Mouse (Mus musculus) heart, embryonic 15.5 days (tissue): ENCODE data around the gene Myo15b. TPM values are rescaled to one million over a fixed set of nuclear protein-coding genes. Genes with fewer than 3 reads are reported as not detected.

Experiments
- ATAC-seq: fragments of 200-750 bp; cut with Nextera tagmentation; replicated peaks from 2 replicates; pipeline ENCODE4 v1.8.0; 2017; ENCODE audit warnings: low read depth, moderate TSS enrichment; ENCODE audit not compliant: insufficient number of reproducible peaks, insufficient read depth, low FRiP score
- H3K27ac ChIP-seq: fragments of 300-500 bp; sonication (generic); 2 replicates; pipeline ENCODE4 v1.5.1; 2015; ENCODE audit warnings: mild to moderate bottlenecking, inconsistent platforms
- H3K27me3 ChIP-seq: fragments of 300-500 bp; sonication (generic); 2 replicates; pipeline ENCODE4 v1.6.1; 2015; ENCODE audit warnings: inconsistent platforms
- H3K36me3 ChIP-seq: fragments of 300-500 bp; sonication (generic); 2 replicates; pipeline ENCODE4 v1.6.1; 2015; ENCODE audit warnings: mild to moderate bottlenecking, inconsistent platforms
- H3K4me1 ChIP-seq: fragments of 300-500 bp; sonication (generic); replicated peaks from 2 replicates; pipeline ENCODE4 v1.6.1; 2015; ENCODE audit warnings: inconsistent platforms
- H3K4me2 ChIP-seq: fragments of 300-500 bp; sonication (generic); 2 replicates; pipeline ENCODE4 v1.6.1; 2015; ENCODE audit warnings: inconsistent platforms, mild to moderate bottlenecking, moderate library complexity
- H3K4me3 ChIP-seq: fragments of 300-500 bp; sonication (generic); 2 replicates; pipeline ENCODE4 v1.5.1; 2015; ENCODE audit warnings: mild to moderate bottlenecking, inconsistent platforms
- H3K9ac ChIP-seq: fragments of 300-500 bp; sonication (generic); 2 replicates; pipeline ENCODE4 v1.6.1; 2015; ENCODE audit warnings: mild to moderate bottlenecking, inconsistent platforms
- H3K9me3 ChIP-seq: fragments of 300-500 bp; sonication (generic); replicated peaks from 2 replicates; pipeline ENCODE4 v1.6.1; 2016; ENCODE audit warnings: inconsistent platforms
- WGBS: fragments of 180-500 bp; shearing (Covaris S2); methylation state at CpG from one replicate; pipeline ENCODE4 v1.1.7; 2015; ENCODE audit warnings: mixed read lengths; 5-methylcytosine and 5-hydroxymethylcytosine counted together
- polyA plus RNA-seq: library from polyadenylated mRNA; unstranded; fragments of >200 nt; fragmentation: Nextera tagmentation; extraction: Ambion mirVana; gene quantifications from 2 replicates; pipeline ENCODE4 v1.2.1, GENCODE M21; 2015

The Myo15b gene
- 0.16 TPM in 2 replicates for polyA plus RNA-seq

DNA sequence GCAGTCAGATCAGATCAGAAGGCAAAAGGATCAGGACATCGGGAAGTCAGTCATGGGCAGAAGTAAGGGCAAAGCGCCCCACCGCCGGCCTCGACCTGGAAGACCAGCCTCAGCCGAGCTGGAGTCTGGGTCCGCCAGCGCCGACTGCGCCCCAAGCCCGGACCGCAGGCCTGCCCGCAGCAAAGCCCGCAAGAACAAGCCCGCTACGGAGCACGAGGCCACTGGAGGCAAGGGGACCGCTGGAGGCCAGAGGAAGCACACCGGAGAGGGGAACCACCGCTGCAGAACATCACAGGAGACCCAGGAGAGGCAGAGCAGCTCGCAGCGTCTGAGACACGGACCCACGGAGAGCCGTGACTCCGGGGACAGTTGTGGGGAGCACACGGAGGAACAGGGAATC is at the start of gene Myo15b:
Gene Myo15b, plus strand, starts transcription at position 53 of the 400 bp plus-strand sequence.
- peaks cover 56% of the 10 kb centered on the region for H3K27me3 ChIP-seq
- H3K27ac ChIP-seq: no peak within 1 kb of the TSS

GRCm38 (mm10) chr11:115808696-115809310 is 49.4 kb upstream of the Myo15b start:
- peak; percentile 28 for ATAC-seq
- Histone ChIP-seq H3K36me3 (peaks cover 38% of the 10 kb centered on the region), H3K4me1 (peaks cover 68% of the 10 kb centered on the region), H3K4me3 (peak overlapping the region; percentile 95), H3K9me3 (no peaks in the 10 kb centered on the region), H3K27me3 (no peaks in the 10 kb centered on the region), H3K9ac (peak overlapping the region; percentile 92), H3K27ac (peak overlapping the region; percentile 93), H3K4me2 (peak overlapping the region; percentile 96)
- 15% methylated on average over 10 of the region's 10 CpGs for WGBS

More for the DNA sequence above, at the start of gene Myo15b:
- peak within 1 kb of the TSS; percentile 48 for H3K9ac ChIP-seq
- H3K4me2 ChIP-seq: peak within 1 kb of the TSS; percentile 78
- 15% methylated on average over 27 of the region's 27 CpGs for WGBS
- peak within 1 kb of the TSS; percentile 52 for H3K4me3 ChIP-seq
- no peaks in the 10 kb centered on the region for H3K9me3 ChIP-seq
- no peak for ATAC-seq
- H3K4me1 ChIP-seq: peaks cover 22% of the 10 kb centered on the region
- 0 out of 2 replicates have a peak, but pooled peaks cover 16% of the 10 kb centered on the region for H3K36me3 ChIP-seq

GRCm38 (mm10) chr11:115809311-115809781 is 48.9 kb upstream of the Myo15b start:
- Histone ChIP-seq H3K4me1 (peaks cover 72% of the 10 kb centered on the region), H3K36me3 (peaks cover 35% of the 10 kb centered on the region), H3K4me2 (peak overlapping the region; percentile 96), H3K27ac (peak overlapping the region; percentile 93), H3K27me3 (no peaks in the 10 kb centered on the region), H3K9me3 (no peaks in the 10 kb centered on the region), H3K4me3 (peak overlapping the region; percentile 95), H3K9ac (peak overlapping the region; percentile 92)
- ATAC-seq: peak; percentile 33
- WGBS: 55% methylated on average over 8 of the region's 8 CpGs

DNA sequence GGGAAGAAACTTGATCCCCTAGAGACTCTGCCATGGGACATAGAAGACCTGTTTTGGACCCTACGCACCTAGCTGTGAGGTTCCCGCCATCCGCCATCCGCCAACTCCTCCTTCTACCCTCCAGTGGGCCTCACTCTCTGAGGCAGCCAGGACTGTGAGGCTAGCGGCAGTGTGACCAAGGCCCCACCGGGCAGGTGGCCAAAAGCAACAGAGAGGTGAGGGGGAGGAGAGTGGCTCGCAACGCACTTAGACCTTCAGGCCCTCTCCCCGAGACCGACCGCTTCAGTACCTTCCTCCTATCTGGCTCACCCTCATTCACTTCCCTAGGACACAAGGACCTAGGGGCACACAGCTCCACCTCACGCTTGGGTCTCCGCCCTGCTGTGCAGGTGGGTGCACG is 47.8 kb upstream of the Myo15b start:
- Histone ChIP-seq H3K9ac (peak overlapping the region; percentile 92), H3K27me3 (no peaks in the 10 kb centered on the region), H3K4me1 (peaks cover 77% of the 10 kb centered on the region), H3K9me3 (no peaks in the 10 kb centered on the region), H3K4me3 (peak overlapping the region; percentile 95), H3K36me3 (peaks cover 24% of the 10 kb centered on the region), H3K27ac (peak overlapping the region; percentile 93), H3K4me2 (peak overlapping the region; percentile 96)
- WGBS: 21% methylated on average over 14 of the region's 14 CpGs
- ATAC-seq: no peak

DNA sequence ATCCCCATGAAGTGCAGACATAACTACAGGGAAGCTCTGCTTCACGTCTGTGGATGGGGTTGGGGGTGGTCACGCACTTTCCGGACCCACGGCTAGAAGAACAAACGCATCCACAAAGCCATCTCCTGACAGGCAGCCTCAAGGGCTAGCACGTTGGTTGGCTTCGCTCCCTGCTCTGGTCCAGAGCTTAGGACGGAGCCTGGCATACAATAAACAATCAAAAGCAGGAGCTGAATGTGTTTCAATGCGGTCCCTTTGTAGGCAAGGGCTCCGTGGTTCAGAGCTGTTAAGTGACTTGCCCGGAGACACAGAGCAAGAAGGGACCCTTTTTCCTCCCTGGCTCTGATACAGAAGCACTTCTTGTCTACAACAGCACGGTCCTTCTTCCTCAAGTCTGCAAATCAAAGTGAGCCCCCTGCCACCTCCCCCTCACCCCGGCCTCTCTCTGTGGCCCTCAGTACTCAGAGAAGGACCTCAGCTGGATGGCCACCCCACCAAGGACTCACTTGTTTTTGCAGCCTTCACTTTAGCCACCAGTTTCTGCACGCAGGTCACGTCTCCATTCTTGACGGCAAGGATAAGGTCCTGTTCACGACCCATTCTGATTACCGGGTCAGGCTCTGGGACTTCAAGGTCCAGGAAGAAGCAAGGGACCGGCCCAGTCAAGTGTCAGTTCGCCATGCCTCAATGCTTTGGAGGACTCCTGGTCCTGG is 46.7 kb upstream of the Myo15b start:
- WGBS: 59% methylated on average over 20 of the region's 20 CpGs
- Histone ChIP-seq H3K9me3 (no peaks in the 10 kb centered on the region), H3K27ac (peak overlapping the region; percentile 93), H3K4me1 (peaks cover 79% of the 10 kb centered on the region), H3K4me2 (peak overlapping the region; percentile 96), H3K4me3 (peak overlapping the region; percentile 95), H3K27me3 (no peaks in the 10 kb centered on the region), H3K36me3 (peaks cover 18% of the 10 kb centered on the region), H3K9ac (peak overlapping the region; percentile 92)
- no peak for ATAC-seq

DNA sequence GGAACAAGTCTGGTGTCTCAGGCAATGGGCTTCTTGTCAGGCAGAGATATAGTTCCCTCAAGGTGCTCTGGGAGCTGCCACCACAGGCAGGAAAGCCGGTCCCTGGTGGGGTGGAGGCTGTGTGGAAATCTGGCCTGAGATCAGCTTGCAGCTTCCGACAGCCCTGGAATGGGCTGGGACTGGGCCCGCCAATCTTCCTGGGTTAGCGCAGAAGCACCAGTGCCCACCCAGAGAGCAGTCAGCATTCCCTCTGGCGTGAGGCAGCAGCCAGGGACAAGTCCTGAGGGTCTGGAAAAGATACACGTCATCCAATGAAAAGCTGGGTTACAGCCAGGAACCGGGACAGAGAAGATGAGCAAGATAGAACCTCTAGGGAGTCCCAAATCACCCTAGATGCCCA is 46.1 kb upstream of the Myo15b start:
- peak overlapping the region; percentile 95 for H3K4me3 ChIP-seq
- H3K27ac ChIP-seq: peak overlapping the region; percentile 93
- peak overlapping the region; percentile 92 for H3K9ac ChIP-seq
- H3K9me3 ChIP-seq: no peaks in the 10 kb centered on the region
- ATAC-seq: no peak
- WGBS: 8% methylated on average over 7 of the region's 7 CpGs
- H3K36me3 ChIP-seq: peaks cover 17% of the 10 kb centered on the region; the same call in 1 of the 2 replicates
- peak overlapping the region; percentile 96 for H3K4me2 ChIP-seq
- no peaks in the 10 kb centered on the region for H3K27me3 ChIP-seq
- H3K4me1 ChIP-seq: peaks cover 75% of the 10 kb centered on the region

- Histone ChIP-seq H3K36me3 (peaks cover 12% of the 10 kb centered on the region; the same call in 1 of the 2 replicates), H3K9ac (peak overlapping the region; percentile 92), H3K4me2 (peak overlapping the region; percentile 96), H3K4me3 (peak overlapping the region; percentile 95), H3K9me3 (no peaks in the 10 kb centered on the region), H3K4me1 (peaks cover 68% of the 10 kb centered on the region), H3K27ac (peak overlapping the region; percentile 93), H3K27me3 (no peaks in the 10 kb centered on the region)
- 3% methylated on average over 28 of the region's 28 CpGs for WGBS
- no peak for ATAC-seq
Observed at GRCm38 (mm10) chr11:115812533-115813420, 45.4 kb upstream of the Myo15b start.

- H3K27ac ChIP-seq: peak within 1 kb of the TSS; percentile 93
- H3K36me3 ChIP-seq: peaks cover 20% of the 10 kb centered on the region; the same call in 1 of the 2 replicates
- H3K4me1 ChIP-seq: peaks cover 59% of the 10 kb centered on the region
- under 1% methylated on average over 43 of the region's 44 CpGs for WGBS
- H3K4me3 ChIP-seq: peak within 1 kb of the TSS; percentile 95
- no peaks in the 10 kb centered on the region for H3K9me3 ChIP-seq
- H3K4me2 ChIP-seq: peak within 1 kb of the TSS; percentile 96
- ATAC-seq: peak; percentile 81
- H3K9ac ChIP-seq: peak within 1 kb of the TSS; percentile 92
- H3K27me3 ChIP-seq: no peaks in the 10 kb centered on the region
Observed at GRCm38 (mm10) chr11:115813507-115814296, 44.5 kb upstream of the Myo15b start, which contains the start of gene Caskin2. Gene Caskin2 (minus strand): TSS chr11:115813639.

GRCm38 (mm10) chr11:115814605-115815450 is 43.4 kb upstream of the Myo15b start, which contains the start of gene Tsen54:
Gene Tsen54 (plus strand): TSS chr11:115814724.
- Histone ChIP-seq H3K9ac (peak within 1 kb of the TSS; percentile 86), H3K4me2 (peak within 1 kb of the TSS; percentile 96), H3K9me3 (no peaks in the 10 kb centered on the region), H3K4me3 (peak within 1 kb of the TSS; percentile 95), H3K27me3 (no peaks in the 10 kb centered on the region), H3K27ac (peak within 1 kb of the TSS; percentile 93), H3K36me3 (peaks cover 24% of the 10 kb centered on the region; the same call in 1 of the 2 replicates), H3K4me1 (peaks cover 48% of the 10 kb centered on the region)
- ATAC-seq: peak; percentile 49
- under 1% methylated on average over 84 of the region's 84 CpGs for WGBS
